Mouse (Mus musculus) left cerebral cortex, adult 6 months (tissue): ENCODE data around the gene Shisa4. TPM values are rescaled to one million over a fixed set of nuclear protein-coding genes. Genes with fewer than 3 reads are reported as not detected.

Source experiments
- long read RNA-seq, 2 experiments: library from polyadenylated mRNA; unstranded; transcript quantifications; one replicate each; pipeline ENCODE4 v2.0.0; 2019 to 2020
- polyA plus RNA-seq: library from polyadenylated mRNA; unstranded; fragments of <200 nt; fragmentation: Nextera tagmentation; gene quantifications from 2 replicates; pipeline ENCODE4 v1.2.3, GENCODE M21; 2021

Gene Shisa4
- 244 and 256 TPM in 2 replicates for polyA plus RNA-seq
- long read RNA-seq, experiment 1, transcript Shisa4-201 (5 exons, 1,763 nt) = major isoform, 380 of 471 reads
- long read RNA-seq, experiment 1, transcript Shisa4-202 (2 exons, 851 nt) = minor isoform, 6 of 471 reads
- long read RNA-seq, experiment 1, transcript Shisa4-203 (3 exons, 1,404 nt) = minor isoform, 9 of 471 reads
- long read RNA-seq, experiment 1, partial matches to known transcripts = 26 of 471 reads
- long read RNA-seq, experiment 1, other reads (novel, unspliced or antisense) = 50 of 471 reads
- long read RNA-seq, experiment 2, transcript Shisa4-203 (3 exons, 1,404 nt) = minor isoform, 10 of 334 reads
- long read RNA-seq, experiment 2, transcript Shisa4-202 (2 exons, 851 nt) = minor isoform, 17 of 334 reads
- long read RNA-seq, experiment 2, transcript Shisa4-201 (5 exons, 1,763 nt) = major isoform, 190 of 334 reads
- long read RNA-seq, experiment 2, partial matches to known transcripts = 18 of 334 reads
- long read RNA-seq, experiment 2, other reads (novel, unspliced or antisense) = 99 of 334 reads

GRCm38 (mm10) chr1:135374868-135375581, at the start of gene Shisa4:
Gene Shisa4 (minus strand): TSS chr1:135375237.

GRCm38 (mm10) chr1:135324571-135324970, 50.5 kb downstream of the Shisa4 start, which contains the start of gene Lmod1:
Gene Lmod1 (plus strand): TSS chr1:135324807.

Other genes starting within 250 kb of the Shisa4 start
- 0.33 and 0.39 TPM in 2 replicates for gene Ptpn7, start 242.5 kb downstream of the Shisa4 start, polyA plus RNA-seq
- 25.0 and 80.8 TPM in 2 replicates for gene Arl8a, start 228.4 kb downstream of the Shisa4 start, polyA plus RNA-seq
- gene Gpr37l1, start 207.6 kb downstream of the Shisa4 start, polyA plus RNA-seq = 211 and 218 TPM in 2 replicates
- 0.12 and 0.20 TPM in 2 replicates for gene Elf3, start 116.7 kb downstream of the Shisa4 start, polyA plus RNA-seq
- gene Rnpep, start 91.2 kb downstream of the Shisa4 start, polyA plus RNA-seq = 26.2 and 31.2 TPM in 2 replicates
- gene Timm17a, start 61.5 kb downstream of the Shisa4 start, polyA plus RNA-seq = 235 and 273 TPM in 2 replicates
- gene Lmod1, start 50.4 kb downstream of the Shisa4 start, polyA plus RNA-seq = 0.22 and 0.28 TPM in 2 replicates
- 31.4 and 33.0 TPM in 2 replicates for gene Ipo9, start 55.3 kb upstream of the Shisa4 start, polyA plus RNA-seq
- 6.5 and 8.7 TPM in 2 replicates for gene Nav1, start 232.1 kb upstream of the Shisa4 start, polyA plus RNA-seq